Mouse (Mus musculus) myocyte (in vitro differentiated cells): ENCODE measurements at regions not wholly inside any gene's neighbourhood (a gene's known extent, or its start where the extent isn't known, plus 50 kb on each side); places are given as distances from the start of the nearest gene placed in this dataset.

Experiments used
- MAX ChIP-seq: IDR thresholded peaks from one replicate; pipeline ENCODE4 v1.6.1; 2011; ENCODE audit warnings: low read depth, mild to moderate bottlenecking, control low read depth
- POLR2A ChIP-seq: IDR thresholded peaks from one replicate; pipeline ENCODE4 v1.6.1; 2011; ENCODE audit warnings: low read depth, mild to moderate bottlenecking, control low read depth, moderate library complexity; ENCODE audit not compliant: insufficient read length
- USF1 ChIP-seq: IDR thresholded peaks from one replicate; pipeline ENCODE4 v1.6.1; 2011; ENCODE audit warnings: low read depth, mild to moderate bottlenecking, control low read depth, moderate library complexity

DNA sequence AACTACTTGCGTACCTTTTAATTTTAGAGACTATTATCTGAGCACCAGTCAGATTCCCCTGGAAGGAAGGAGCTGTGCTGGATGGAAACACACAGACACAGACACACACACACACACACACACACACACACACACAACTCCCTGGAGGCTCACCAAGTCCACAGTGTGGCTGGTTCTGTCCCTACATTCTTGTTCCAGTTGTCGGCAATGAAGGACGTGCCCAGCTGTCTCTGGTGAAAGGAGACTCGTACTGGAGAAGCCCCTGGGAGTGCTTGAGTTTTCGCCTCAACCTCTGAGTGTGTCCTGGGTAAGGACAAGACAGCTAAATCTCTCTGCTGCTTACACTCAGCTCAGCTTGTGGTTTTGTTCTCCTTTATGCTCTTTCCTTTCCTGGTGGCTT is 54.3 kb upstream of the Plcl2 start:
- TF ChIP-seq POLR2A (no peak), MAX (no peak), USF1 (no peak)
